Comparison of ENCODE assay signal across 17 mouse cellular contexts in genomic region chr17:26690236-26690635, GRCm38 (mm10). TPM values are rescaled to one million over a fixed set of nuclear protein-coding genes. Genes with fewer than 3 reads are reported as not detected.
DNase-seq lines count a peak whose midpoint lies in the region; ATAC-seq and TF ChIP-seq lines count a peak whose summit lies in the region.
"Had no signal": no experiment of that assay in that cellular context is flagged by ENCODE, and none has a peak within 500 bp of the region (broad histone marks: within the 10 kb centered on the region; RNA-seq: fewer than 3 reads in every experiment).

No protein-coding gene starts in this region.

- H3K9me3 ChIP-seq in heart, postnatal 0 days (replicated peaks; ENCODE audit: control insufficient read depth, low read length) = no peaks in the 10 kb centered on the region
- no peaks in the 10 kb centered on the region for H3K9me3 ChIP-seq in midbrain, embryonic 13.5 days
- H3K9me3 ChIP-seq in midbrain, embryonic 10.5 days (replicated peaks) = no peaks in the 10 kb centered on the region
- no peaks in the 10 kb centered on the region for H3K9me3 ChIP-seq in forebrain, embryonic 16.5 days (ENCODE audit: control insufficient read depth, low read length)
- H3K9me3 ChIP-seq: liver, embryonic 15.5 days; stomach, embryonic 15.5 days had no signal

- no peak for ATAC-seq in heart, postnatal 0 days (ENCODE audit: insufficient read depth, low read depth)
- ATAC-seq in midbrain, embryonic 13.5 days = no peak
- no peak for ATAC-seq in forebrain, embryonic 16.5 days
- no peak for ATAC-seq in granulocyte monocyte progenitor cell, adult 5-6 weeks (replicated peaks; ENCODE audit: poor library complexity, severe bottlenecking)
- ATAC-seq: Patski had no signal

- peaks cover 67% of the 10 kb centered on the region for H3K4me1 ChIP-seq in cerebellum, adult 2 months (ENCODE audit: control insufficient read depth, insufficient read depth, low read length)
- H3K4me1 ChIP-seq in heart, postnatal 0 days (ENCODE audit: control insufficient read depth, insufficient read depth) = peaks cover 7% of the 10 kb centered on the region; the same call in 1 of the 2 replicates
- peaks cover 11% of the 10 kb centered on the region for H3K4me1 ChIP-seq in midbrain, embryonic 13.5 days (replicated peaks)
- H3K4me1 ChIP-seq in midbrain, embryonic 10.5 days = no peaks in the 10 kb centered on the region
- H3K4me1 ChIP-seq in forebrain, embryonic 16.5 days (replicated peaks; ENCODE audit: control insufficient read depth, insufficient read depth, low read length) = peaks cover 30% of the 10 kb centered on the region
- H3K4me1 ChIP-seq: stomach, embryonic 15.5 days had no signal

- peak; percentile 55 for TF ChIP-seq CTCF in cerebellum, adult 2 months (IDR thresholded peaks at IDR 0.05; ENCODE audit: borderline replicate concordance, insufficient read depth, low read depth, low read length)
- TF ChIP-seq CTCF in heart, postnatal 0 days (IDR thresholded peaks at IDR 0.05; ENCODE audit: low read depth) = peak; percentile 35; the same call in 1 of the 2 replicates

- no peak overlapping the region for H3K4me2 ChIP-seq in heart, postnatal 0 days (ENCODE audit: low read depth, low read length)
- no peak overlapping the region for H3K4me2 ChIP-seq in midbrain, embryonic 13.5 days (replicated peaks)
- no peak overlapping the region for H3K4me2 ChIP-seq in forebrain, embryonic 16.5 days (ENCODE audit: low read length)
- H3K4me2 ChIP-seq: liver, embryonic 15.5 days; stomach, embryonic 15.5 days had no signal

- H3K27ac ChIP-seq in cerebellum, adult 2 months (ENCODE audit: insufficient read depth, low read length) = peak overlapping the region; percentile 58
- H3K27ac ChIP-seq in heart, postnatal 0 days (ENCODE audit: low read depth) = no peak overlapping the region; the same call in 1 of the 2 replicates
- H3K27ac ChIP-seq in midbrain, embryonic 13.5 days = 0 out of 2 replicates have a peak overlapping the region, but pooled peaks have one; percentile 0
- no peak overlapping the region for H3K27ac ChIP-seq in midbrain, embryonic 10.5 days (replicated peaks)
- peak overlapping the region; percentile 79; the same call in 1 of the 2 replicates for H3K27ac ChIP-seq in forebrain, embryonic 16.5 days (ENCODE audit: low read length)
- H3K27ac ChIP-seq: liver, embryonic 15.5 days; stomach, embryonic 15.5 days had no signal

- WGBS in cerebellum, adult 2 months = 28% methylated on average over 5 of the region's 5 CpGs
- WGBS in heart, postnatal 0 days = 67% methylated on average over 5 of the region's 5 CpGs
- WGBS in midbrain, embryonic 13.5 days = 84% methylated on average over 5 of the region's 5 CpGs
- WGBS in midbrain, embryonic 10.5 days = 82% methylated on average over 5 of the region's 5 CpGs
- WGBS in forebrain, embryonic 16.5 days = 65% methylated on average over 5 of the region's 5 CpGs

- no peaks in the 10 kb centered on the region for H3K36me3 ChIP-seq in heart, postnatal 0 days (replicated peaks; ENCODE audit: control insufficient read depth, insufficient read depth, low read length)
- H3K36me3 ChIP-seq in midbrain, embryonic 13.5 days = 0 out of 2 replicates have a peak, but pooled peaks cover 6% of the 10 kb centered on the region
- peaks cover under 1% of the 10 kb centered on the region; the same call in 1 of the 2 replicates for H3K36me3 ChIP-seq in midbrain, embryonic 10.5 days
- H3K36me3 ChIP-seq in forebrain, embryonic 16.5 days (ENCODE audit: control insufficient read depth, insufficient read depth) = no peaks in the 10 kb centered on the region

- no peak overlapping the region for H3K9ac ChIP-seq in heart, postnatal 0 days (replicated peaks; ENCODE audit: low read depth, low read length)
- no peak overlapping the region for H3K9ac ChIP-seq in midbrain, embryonic 13.5 days (replicated peaks)
- H3K9ac ChIP-seq in forebrain, embryonic 16.5 days (replicated peaks; ENCODE audit: low read depth, low read length) = 0 out of 2 replicates have a peak overlapping the region, but pooled peaks have one; percentile 6
- H3K9ac ChIP-seq: liver, embryonic 15.5 days; stomach, embryonic 15.5 days had no signal

- no peak for TF ChIP-seq POLR2A in cerebellum, adult 2 months (IDR thresholded peaks at IDR 0.05; ENCODE audit: borderline replicate concordance, insufficient read depth, low read length)

- TF ChIP-seq EP300 in heart, postnatal 0 days (IDR thresholded peaks at IDR 0.05; ENCODE audit: low read depth) = no peak

- DNase-seq in cerebellum, adult 2 months = peak; percentile 58 to 60
- no peak for DNase-seq in cerebellum, adult 8-10 months
- DNase-seq in heart, postnatal 0 days (ENCODE audit: low spot score) = no peak
- no peak for DNase-seq in heart, adult 11 months
- DNase-seq in midbrain, embryonic 10.5 days (ENCODE audit: low spot score) = no peak
- DNase-seq: gastrocnemius, postnatal 10 days; layer of hippocampus, adult 9-11 months; lung, postnatal 14 days; midbrain, embryonic 14.5 days; retina, postnatal 1 day; thymus, postnatal 25 days had no signal

- H3K4me3 ChIP-seq in cerebellum, adult 2 months (replicated peaks; ENCODE audit: insufficient read depth, low read depth, low read length) = no peak overlapping the region
- H3K4me3 ChIP-seq in heart, postnatal 0 days (ENCODE audit: low read depth, low read length) = no peak overlapping the region
- H3K4me3 ChIP-seq in midbrain, embryonic 13.5 days (replicated peaks) = no peak overlapping the region
- no peak overlapping the region for H3K4me3 ChIP-seq in midbrain, embryonic 10.5 days
- H3K4me3 ChIP-seq in forebrain, embryonic 16.5 days (replicated peaks; ENCODE audit: low read length) = no peak overlapping the region
- H3K4me3 ChIP-seq: liver, embryonic 15.5 days; stomach, embryonic 15.5 days had no signal

- H3K27me3 ChIP-seq in cerebellum, adult 2 months (ENCODE audit: control insufficient read depth, insufficient read depth, low read length) = no peaks in the 10 kb centered on the region
- H3K27me3 ChIP-seq in heart, postnatal 0 days (ENCODE audit: control insufficient read depth, insufficient read depth, low read length) = no peaks in the 10 kb centered on the region
- H3K27me3 ChIP-seq in midbrain, embryonic 13.5 days = no peaks in the 10 kb centered on the region
- no peaks in the 10 kb centered on the region for H3K27me3 ChIP-seq in midbrain, embryonic 10.5 days (ENCODE audit: low read depth, poor library complexity, severe bottlenecking)
- no peaks in the 10 kb centered on the region for H3K27me3 ChIP-seq in forebrain, embryonic 16.5 days (replicated peaks; ENCODE audit: control insufficient read depth, insufficient read depth, low read length)
- H3K27me3 ChIP-seq: liver, embryonic 15.5 days; Patski; stomach, embryonic 15.5 days had no signal

RNA-seq across cellular contexts. Expression of gene Crebrf, which starts 25.2 kb away (rescaled TPM):
- polyA plus RNA-seq in cerebellum, adult 2 months (2012; rRNA removed) = 20.2 and 21.1 TPM in 2 replicates
- total RNA-seq in heart, postnatal 0 days (2014; rRNA removed; ENCODE audit: low replicate concordance) = 13.6 and 23.8 TPM in 2 replicates
- polyA plus RNA-seq in heart, postnatal 0 days (2015; fragmentation: Nextera tagmentation; extraction: Ambion mirVana) = 11.8 and 17.3 TPM in 2 replicates
- 16.9 and 18.0 TPM in 2 replicates for polyA plus RNA-seq in midbrain, embryonic 13.5 days (2015; fragmentation: Nextera tagmentation; extraction: Ambion mirVana)
- 3.5 and 3.8 TPM in 2 replicates for polyA plus RNA-seq in midbrain, embryonic 10.5 days (2016; fragmentation: Nextera tagmentation; extraction: Ambion mirVana)
- polyA plus RNA-seq in forebrain, embryonic 16.5 days (2015; fragmentation: Nextera tagmentation; extraction: Ambion mirVana) = 11.9 and 14.5 TPM in 2 replicates
- 18.8 and 30.0 TPM in 2 replicates for total RNA-seq in granulocyte monocyte progenitor cell, adult 5-6 weeks (2014; fragmentation: Nextera tagmentation)
- 16.8 and 17.0 TPM in 2 replicates for total RNA-seq in granulocyte monocyte progenitor cell, adult 5-6 weeks (2017)

RNA-seq across cellular contexts. Expression of gene Atp6v0e, which starts 27.2 kb away (rescaled TPM):
- 99.8 and 105 TPM in 2 replicates for polyA plus RNA-seq in cerebellum, adult 2 months (2012; rRNA removed)
- 224 and 298 TPM in 2 replicates for total RNA-seq in heart, postnatal 0 days (2014; rRNA removed; ENCODE audit: low replicate concordance)
- 206 and 223 TPM in 2 replicates for polyA plus RNA-seq in heart, postnatal 0 days (2015; fragmentation: Nextera tagmentation; extraction: Ambion mirVana)
- 93.2 and 105 TPM in 2 replicates for polyA plus RNA-seq in midbrain, embryonic 13.5 days (2015; fragmentation: Nextera tagmentation; extraction: Ambion mirVana)
- 117 and 122 TPM in 2 replicates for polyA plus RNA-seq in midbrain, embryonic 10.5 days (2016; fragmentation: Nextera tagmentation; extraction: Ambion mirVana)
- 129 and 146 TPM in 2 replicates for polyA plus RNA-seq in forebrain, embryonic 16.5 days (2015; fragmentation: Nextera tagmentation; extraction: Ambion mirVana)
- 197 and 242 TPM in 2 replicates for total RNA-seq in granulocyte monocyte progenitor cell, adult 5-6 weeks (2014; fragmentation: Nextera tagmentation)
- total RNA-seq in granulocyte monocyte progenitor cell, adult 5-6 weeks (2017) = 317 and 374 TPM in 2 replicates

Comparison
In these comparisons a context has a peak if more than half of its experiments do, and no peak if none do; other contexts are left out.
1. DNase-seq: peak in cerebellum, adult 2 months (2 of 2); none in cerebellum, adult 8-10 months (single experiment), heart, postnatal 0 days (single experiment), heart, adult 11 months (single experiment) and midbrain, embryonic 10.5 days (single experiment).
2. H3K27ac ChIP-seq: peak in cerebellum, adult 2 months (single experiment), midbrain, embryonic 13.5 days (single experiment) and forebrain, embryonic 16.5 days (single experiment); none in heart, postnatal 0 days (single experiment) and midbrain, embryonic 10.5 days (single experiment).